Mouse (Mus musculus): ENCODE results near the gene Spata2. TPM values are rescaled to one million over a fixed set of nuclear protein-coding genes. Genes with fewer than 3 reads are reported as not detected.
A peak's percentile ranks its signal among the peaks of the same experiment; 100 is the strongest.

Gene Spata2
- polyA plus RNA-seq, 1 experiment from 2014 or later, result 11.5 TPM

DNA sequence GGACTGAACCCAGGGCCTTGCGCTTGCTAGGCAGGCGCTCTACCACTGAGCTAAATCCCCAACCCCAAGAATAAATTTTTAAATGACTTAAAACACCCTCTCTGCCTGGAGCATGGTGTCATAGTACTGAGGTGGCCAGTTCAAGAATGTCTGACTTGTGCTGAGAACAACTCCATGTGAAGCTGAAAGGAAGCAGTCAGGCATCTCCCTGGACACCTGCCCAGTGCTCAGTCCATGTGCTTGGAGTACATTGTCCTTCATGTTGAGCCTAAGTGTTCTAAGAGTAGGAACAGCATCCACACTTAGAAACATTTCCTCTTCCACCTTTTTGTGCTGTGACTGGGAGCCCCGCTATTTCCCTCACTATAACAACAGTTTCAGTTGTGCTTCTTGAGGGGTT is 53.3 kb downstream of the Spata2 start:
- H3K9ac ChIP-seq (ENCODE audit: low read depth, low read length), result no peak overlapping the region
- no peak overlapping the region for H3K4me2 ChIP-seq (replicated peaks; ENCODE audit: low read depth)
- ATAC-seq, result no peak
- no peak for TF ChIP-seq CTCF (IDR thresholded peaks at IDR 0.05; ENCODE audit: low read depth)
- WGBS, result 95% methylated on average over 3 of the region's 3 CpGs
- H3K27me3 ChIP-seq (replicated peaks; ENCODE audit: control insufficient read depth, insufficient read depth, low read length), result no peaks in the 10 kb centered on the region
- no peak overlapping the region for H3K4me3 ChIP-seq (ENCODE audit: low read depth, low read length)
- no peaks in the 10 kb centered on the region for H3K9me3 ChIP-seq (ENCODE audit: control insufficient read depth)
- no peak overlapping the region for H3K27ac ChIP-seq (ENCODE audit: low read depth, low read length)
- peaks cover 71% of the 10 kb centered on the region for H3K36me3 ChIP-seq (ENCODE audit: control insufficient read depth, insufficient read depth)
- no peaks in the 10 kb centered on the region for H3K4me1 ChIP-seq (replicated peaks; ENCODE audit: control insufficient read depth, insufficient read depth, low read length)

DNA sequence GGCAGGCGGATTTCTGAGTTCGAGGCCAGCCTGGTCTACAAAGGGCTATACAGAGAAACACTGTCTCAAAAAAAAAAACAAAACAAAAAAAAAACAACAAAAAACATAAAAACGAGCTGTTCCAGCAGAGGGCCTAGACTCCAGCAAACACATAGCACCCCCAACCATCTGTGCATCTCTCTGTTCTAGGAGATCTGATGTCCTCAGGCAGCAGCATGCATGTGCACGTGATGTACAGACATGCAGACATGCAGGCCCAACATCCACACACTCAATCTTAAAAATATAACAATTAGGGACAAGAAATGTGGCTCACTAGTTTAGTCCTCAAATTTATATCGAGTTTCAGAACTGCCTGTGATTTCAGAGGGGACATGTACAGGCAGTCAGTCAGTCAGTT is 56.3 kb downstream of the Spata2 start:
- Histone ChIP-seq H3K4me3 (ENCODE audit: low read depth, low read length) (no peak overlapping the region), H3K27ac (ENCODE audit: low read depth, low read length) (no peak overlapping the region), H3K27me3 (replicated peaks; ENCODE audit: control insufficient read depth, insufficient read depth, low read length) (no peaks in the 10 kb centered on the region), H3K9me3 (ENCODE audit: control insufficient read depth) (no peaks in the 10 kb centered on the region), H3K36me3 (ENCODE audit: control insufficient read depth, insufficient read depth) (peaks cover 64% of the 10 kb centered on the region), H3K4me2 (replicated peaks; ENCODE audit: low read depth) (no peak overlapping the region), H3K9ac (ENCODE audit: low read depth, low read length) (no peak overlapping the region), H3K4me1 (replicated peaks; ENCODE audit: control insufficient read depth, insufficient read depth, low read length) (no peaks in the 10 kb centered on the region)
- ATAC-seq, result no peak
- no peak for TF ChIP-seq CTCF (IDR thresholded peaks at IDR 0.05; ENCODE audit: low read depth)
- 96% methylated on average over 5 of the region's 5 CpGs for WGBS

DNA sequence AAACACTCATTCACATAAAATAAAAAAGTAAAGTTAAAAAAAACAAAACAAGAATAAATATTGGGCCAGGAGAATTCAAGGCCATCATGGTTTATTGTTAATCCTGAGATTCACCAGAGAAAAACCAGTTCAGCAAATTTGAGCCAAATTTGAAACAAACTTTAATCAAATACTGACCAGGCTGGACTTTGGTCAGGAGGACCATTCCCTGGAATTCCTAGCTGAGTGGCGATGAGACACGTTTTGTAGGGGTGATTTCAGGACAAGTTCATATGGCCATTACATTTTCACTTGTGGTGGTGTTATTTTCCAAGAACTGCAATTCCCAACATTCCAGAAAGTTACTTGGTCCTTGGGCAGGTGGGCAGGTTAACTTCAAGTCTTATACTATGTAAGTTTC is 57.1 kb downstream of the Spata2 start:
- Histone ChIP-seq H3K4me1 (replicated peaks; ENCODE audit: control insufficient read depth, insufficient read depth, low read length) (no peaks in the 10 kb centered on the region), H3K36me3 (ENCODE audit: control insufficient read depth, insufficient read depth) (peaks cover 57% of the 10 kb centered on the region), H3K4me2 (replicated peaks; ENCODE audit: low read depth) (no peak overlapping the region), H3K9ac (ENCODE audit: low read depth, low read length) (no peak overlapping the region), H3K4me3 (ENCODE audit: low read depth, low read length) (no peak overlapping the region), H3K27ac (ENCODE audit: low read depth, low read length) (no peak overlapping the region), H3K9me3 (ENCODE audit: control insufficient read depth) (no peaks in the 10 kb centered on the region), H3K27me3 (replicated peaks; ENCODE audit: control insufficient read depth, insufficient read depth, low read length) (no peaks in the 10 kb centered on the region)
- no peak for TF ChIP-seq CTCF (IDR thresholded peaks at IDR 0.05; ENCODE audit: low read depth)
- ATAC-seq, result no peak
- WGBS, result 75% methylated on average over 2 of the region's 2 CpGs

DNA sequence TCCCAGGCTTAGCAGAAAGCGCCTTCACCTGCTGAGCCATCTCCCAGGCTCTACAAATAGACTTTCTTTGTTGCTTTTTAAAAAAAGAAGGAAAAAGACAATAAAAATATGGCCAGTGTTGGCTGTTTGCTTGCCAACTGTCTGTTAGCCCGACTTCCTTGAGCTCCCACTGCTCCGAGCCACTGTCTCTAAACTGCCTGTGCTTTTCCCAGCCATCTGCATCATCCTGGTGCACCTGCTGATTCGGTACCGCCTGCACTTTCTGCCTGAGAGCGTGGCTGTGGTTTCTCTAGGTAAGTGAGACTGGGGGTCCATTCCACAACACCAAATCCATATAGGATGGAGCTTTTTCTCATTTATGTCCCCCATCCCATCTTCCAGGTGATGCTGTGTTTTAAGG is 58.1 kb downstream of the Spata2 start:
- H3K27me3 ChIP-seq (replicated peaks; ENCODE audit: control insufficient read depth, insufficient read depth, low read length), result no peaks in the 10 kb centered on the region
- ATAC-seq, result no peak
- no peak overlapping the region for H3K4me2 ChIP-seq (replicated peaks; ENCODE audit: low read depth)
- H3K36me3 ChIP-seq (ENCODE audit: control insufficient read depth, insufficient read depth), result peaks cover 49% of the 10 kb centered on the region
- TF ChIP-seq CTCF (IDR thresholded peaks at IDR 0.05; ENCODE audit: low read depth), result no peak
- no peak overlapping the region for H3K9ac ChIP-seq (ENCODE audit: low read depth, low read length)
- 93% methylated on average over 6 of the region's 6 CpGs for WGBS
- no peak overlapping the region for H3K27ac ChIP-seq (ENCODE audit: low read depth, low read length)
- H3K9me3 ChIP-seq (ENCODE audit: control insufficient read depth), result no peaks in the 10 kb centered on the region
- H3K4me3 ChIP-seq (ENCODE audit: low read depth, low read length), result no peak overlapping the region
- H3K4me1 ChIP-seq (replicated peaks; ENCODE audit: control insufficient read depth, insufficient read depth, low read length), result no peaks in the 10 kb centered on the region

DNA sequence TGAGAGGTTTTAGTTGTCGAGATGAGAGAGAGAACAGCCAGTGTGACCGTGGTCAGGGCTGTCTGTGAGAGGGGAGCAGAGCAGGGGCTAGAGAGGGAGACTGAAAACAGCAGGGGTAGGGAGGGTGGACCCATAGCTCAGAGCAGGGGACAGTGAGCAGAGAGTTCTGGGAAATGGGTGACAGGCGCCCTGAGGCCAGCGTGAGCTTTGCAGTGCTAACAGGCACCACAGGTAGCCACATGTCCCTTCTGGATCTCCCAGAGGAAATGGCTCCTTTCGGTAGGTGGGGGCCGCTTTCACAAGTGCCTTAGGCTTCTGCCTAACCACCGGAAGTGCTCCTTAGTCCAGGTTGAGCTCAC is 61.3 kb downstream of the Spata2 start:
- ATAC-seq, result no peak
- H3K4me3 ChIP-seq (ENCODE audit: low read depth, low read length), result no peak overlapping the region
- no peaks in the 10 kb centered on the region for H3K9me3 ChIP-seq (ENCODE audit: control insufficient read depth)
- no peaks in the 10 kb centered on the region for H3K4me1 ChIP-seq (replicated peaks; ENCODE audit: control insufficient read depth, insufficient read depth, low read length)
- H3K27me3 ChIP-seq (replicated peaks; ENCODE audit: control insufficient read depth, insufficient read depth, low read length), result no peaks in the 10 kb centered on the region
- no peak for TF ChIP-seq CTCF (IDR thresholded peaks at IDR 0.05; ENCODE audit: low read depth)
- H3K4me2 ChIP-seq (replicated peaks; ENCODE audit: low read depth), result no peak overlapping the region
- 65% methylated on average over 7 of the region's 7 CpGs for WGBS
- no peak overlapping the region for H3K9ac ChIP-seq (ENCODE audit: low read depth, low read length)
- peak overlapping the region; percentile 21; the same call in 1 of the 2 replicates for H3K27ac ChIP-seq (ENCODE audit: low read depth, low read length)
- H3K36me3 ChIP-seq (ENCODE audit: control insufficient read depth, insufficient read depth), result peaks cover 52% of the 10 kb centered on the region

Other genes starting within 250 kb of the Spata2 start
- 22.4 and 26.6 TPM in 2 replicates for gene B4galt5, start 143.7 kb downstream of the Spata2 start, polyA plus RNA-seq (2015; fragmentation: Nextera tagmentation; extraction: Ambion mirVana)
- gene Slc9a8, start 71.2 kb downstream of the Spata2 start, polyA plus RNA-seq (2015; fragmentation: Nextera tagmentation; extraction: Ambion mirVana), result 14.9 and 15.7 TPM in 2 replicates
- gene Rnf114, start 242 bp downstream of the Spata2 start, polyA plus RNA-seq (2015; fragmentation: Nextera tagmentation; extraction: Ambion mirVana), result 62.2 and 64.8 TPM in 2 replicates
- gene Snai1, start 45.3 kb upstream of the Spata2 start, polyA plus RNA-seq (2015; fragmentation: Nextera tagmentation; extraction: Ambion mirVana), result 5.4 and 8.0 TPM in 2 replicates
- 173 and 174 TPM in 2 replicates for gene Ube2v1, start 139.2 kb upstream of the Spata2 start, polyA plus RNA-seq (2015; fragmentation: Nextera tagmentation; extraction: Ambion mirVana)
- 8.8 and 10.0 TPM in 2 replicates for gene Gm20431, start 168.6 kb upstream of the Spata2 start, polyA plus RNA-seq (2015; fragmentation: Nextera tagmentation; extraction: Ambion mirVana)
- 49.8 and 52.6 TPM in 2 replicates for gene Cebpb, start 196.0 kb upstream of the Spata2 start, polyA plus RNA-seq (2015; fragmentation: Nextera tagmentation; extraction: Ambion mirVana)
- gene Tmem189, start 196.9 kb upstream of the Spata2 start, polyA plus RNA-seq (2015; fragmentation: Nextera tagmentation; extraction: Ambion mirVana), result 25.0 and 26.8 TPM in 2 replicates

Measured in intestine, postnatal 0 days (tissue).